Mouse (Mus musculus) heart, embryonic 14.5 days (tissue): ENCODE measurements around the gene Nlrp1a. TPM values are rescaled to one million over a fixed set of nuclear protein-coding genes. Genes with fewer than 3 reads are reported as not detected.

ENCODE experiments used
- ATAC-seq: fragments of 200-750 bp; cut with Nextera tagmentation; 2 replicates; pipeline ENCODE4 v1.8.0; 2017; ENCODE audit warnings: low read depth, moderate TSS enrichment; ENCODE audit not compliant: insufficient number of reproducible peaks, insufficient read depth, low FRiP score
- H3K27ac ChIP-seq, 2 experiments: fragments of 200-500 bp in 1 of 2; fragments of 300-500 bp in 1 of 2; sonication (generic) in 1 of 2; replicated peaks in 1 of 2; 2 replicates each; pipeline ENCODE4 v1.5.1; 2012 to 2014; ENCODE audit warnings: low read depth in 2 of 2, low read length in 2 of 2, control low read depth in 1 of 2, mild to moderate bottlenecking in 1 of 2, mixed read lengths in 1 of 2; ENCODE audit not compliant: control insufficient read depth in 1 of 2, insufficient read depth in 1 of 2
- H3K27me3 ChIP-seq: fragments of 300-500 bp; sonication (generic); 2 replicates; pipeline ENCODE4 v1.6.1; 2014; ENCODE audit warnings: mild to moderate bottlenecking, low read length, control low read depth; ENCODE audit not compliant: control insufficient read depth, insufficient read depth
- H3K36me3 ChIP-seq: fragments of 300-500 bp; sonication (generic); 2 replicates; pipeline ENCODE4 v1.6.1; 2014; ENCODE audit warnings: mild to moderate bottlenecking, control low read depth, low read length, mixed read lengths; ENCODE audit not compliant: control insufficient read depth, insufficient read depth
- H3K4me1 ChIP-seq, 2 experiments: fragments of 200-500 bp in 1 of 2; fragments of 300-500 bp in 1 of 2; sonication (generic) in 1 of 2; 2 replicates each; pipeline ENCODE4 v1.6.1; 2012 to 2014; ENCODE audit warnings: low read length in 2 of 2, control low read depth in 1 of 2, mixed read lengths in 1 of 2; ENCODE audit not compliant: control insufficient read depth in 2 of 2, insufficient read depth in 2 of 2
- H3K4me2 ChIP-seq: fragments of 300-500 bp; sonication (generic); 2 replicates; pipeline ENCODE4 v1.6.1; 2014; ENCODE audit warnings: mild to moderate bottlenecking, low read length
- H3K4me3 ChIP-seq, 2 experiments: fragments of 200-500 bp in 1 of 2; fragments of 300-500 bp in 1 of 2; sonication (generic) in 1 of 2; 2 replicates each; pipeline ENCODE4 v1.5.1; 2012 to 2014; ENCODE audit warnings: low read length in 2 of 2, mild to moderate bottlenecking in 2 of 2, control low read depth in 1 of 2, low read depth in 1 of 2, moderate library complexity in 1 of 2; ENCODE audit not compliant: control insufficient read depth in 1 of 2, insufficient read depth in 1 of 2
- H3K9ac ChIP-seq: fragments of 300-500 bp; sonication (generic); 2 replicates; pipeline ENCODE4 v1.6.1; 2014; ENCODE audit warnings: mild to moderate bottlenecking, low read length
- H3K9me3 ChIP-seq: fragments of 300-500 bp; sonication (generic); 2 replicates; pipeline ENCODE4 v1.6.1; 2016; ENCODE audit warnings: low read length, control low read depth; ENCODE audit not compliant: control insufficient read depth
- WGBS: fragments of 180-500 bp; shearing (Covaris S2); extraction: QIAGEN DNeasy Blood & Tissue Kit; methylation state at CpG from one replicate; pipeline ENCODE4 v1.1.7; 2014; 5-methylcytosine and 5-hydroxymethylcytosine counted together
- polyA plus RNA-seq: library from polyadenylated mRNA; unstranded; fragments of >200 nt; fragmentation: Nextera tagmentation; extraction: Ambion mirVana; gene quantifications from 2 replicates; pipeline ENCODE4 v1.2.1, GENCODE M21; 2014

Gene Nlrp1a
- polyA plus RNA-seq, 1 experiment from 2014 or later: 0.08 TPM

GRCm38 (mm10) chr11:71106261-71107021 is 38.1 kb downstream of the Nlrp1a start:
- H3K36me3 ChIP-seq: no peaks in the 10 kb centered on the region
- no peak for ATAC-seq
- no peak overlapping the region for H3K4me3 ChIP-seq
- no peaks in the 10 kb centered on the region for H3K27me3 ChIP-seq
- H3K9me3 ChIP-seq: no peaks in the 10 kb centered on the region
- H3K4me1 ChIP-seq: no peaks in the 10 kb centered on the region
- no peak overlapping the region for H3K9ac ChIP-seq
- H3K4me2 ChIP-seq: no peak overlapping the region
- H3K27ac ChIP-seq: no peak overlapping the region

- ATAC-seq: no peak
Observed at GRCm38 (mm10) chr11:71103931-71104330, 40.6 kb downstream of the Nlrp1a start.

GRCm38 (mm10) chr11:71076342-71076741 is 68.2 kb downstream of the Nlrp1a start:
- Histone ChIP-seq H3K27me3 (no peaks in the 10 kb centered on the region), H3K9me3 (no peaks in the 10 kb centered on the region), H3K36me3 (no peaks in the 10 kb centered on the region), H3K4me1 (no peaks in the 10 kb centered on the region), H3K27ac (no peak overlapping the region), H3K4me3 (no peak overlapping the region), H3K4me2 (no peak overlapping the region), H3K9ac (no peak overlapping the region)
- WGBS: 65% methylated on average over 1 of the region's 1 CpGs
- ATAC-seq: no peak

More at GRCm38 (mm10) chr11:71103931-71104330, 40.6 kb downstream of the Nlrp1a start:
- Histone ChIP-seq H3K36me3 (no peaks in the 10 kb centered on the region), H3K4me3 (no peak overlapping the region), H3K9ac (no peak overlapping the region), H3K27ac (no peak overlapping the region), H3K4me2 (no peak overlapping the region), H3K4me1 (no peaks in the 10 kb centered on the region), H3K9me3 (no peaks in the 10 kb centered on the region), H3K27me3 (no peaks in the 10 kb centered on the region)

GRCm38 (mm10) chr11:71052554-71052953 is 92.0 kb downstream of the Nlrp1a start:
- Histone ChIP-seq H3K4me3 (no peak overlapping the region), H3K27ac (no peak overlapping the region), H3K4me1 (no peaks in the 10 kb centered on the region), H3K4me2 (no peak overlapping the region), H3K9me3 (no peaks in the 10 kb centered on the region), H3K27me3 (no peaks in the 10 kb centered on the region), H3K36me3 (no peaks in the 10 kb centered on the region), H3K9ac (no peak overlapping the region)
- ATAC-seq: no peak
- 4% methylated on average over 1 of the region's 1 CpGs for WGBS

Other genes with a start within 250 kb of the Nlrp1a start
- 112 and 121 TPM in 2 replicates for gene Nup88, start 174.7 kb downstream of the Nlrp1a start, polyA plus RNA-seq
- 53.6 and 63.1 TPM in 2 replicates for gene Rpain, start 174.5 kb downstream of the Nlrp1a start, polyA plus RNA-seq
- gene C1qbp, start 161.7 kb downstream of the Nlrp1a start, polyA plus RNA-seq: 244 and 246 TPM in 2 replicates
- 13.3 and 13.6 TPM in 2 replicates for gene Dhx33, start 140.3 kb downstream of the Nlrp1a start, polyA plus RNA-seq
- 17.2 and 18.2 TPM in 2 replicates for gene Mis12, start 125.1 kb downstream of the Nlrp1a start, polyA plus RNA-seq
- gene Derl2, start 124.9 kb downstream of the Nlrp1a start, polyA plus RNA-seq: 26.7 and 33.0 TPM in 2 replicates
- 6.6 and 16.4 TPM in 2 replicates for gene 6330403K07Rik, start 111.2 kb downstream of the Nlrp1a start, polyA plus RNA-seq
- gene Nlrp1b, start 86.0 kb upstream of the Nlrp1a start, polyA plus RNA-seq: 0.04 TPM in 1 of 2 replicates, not detected in the other